Mouse (Mus musculus): ENCODE data around the gene Lin7a.

DNA sequence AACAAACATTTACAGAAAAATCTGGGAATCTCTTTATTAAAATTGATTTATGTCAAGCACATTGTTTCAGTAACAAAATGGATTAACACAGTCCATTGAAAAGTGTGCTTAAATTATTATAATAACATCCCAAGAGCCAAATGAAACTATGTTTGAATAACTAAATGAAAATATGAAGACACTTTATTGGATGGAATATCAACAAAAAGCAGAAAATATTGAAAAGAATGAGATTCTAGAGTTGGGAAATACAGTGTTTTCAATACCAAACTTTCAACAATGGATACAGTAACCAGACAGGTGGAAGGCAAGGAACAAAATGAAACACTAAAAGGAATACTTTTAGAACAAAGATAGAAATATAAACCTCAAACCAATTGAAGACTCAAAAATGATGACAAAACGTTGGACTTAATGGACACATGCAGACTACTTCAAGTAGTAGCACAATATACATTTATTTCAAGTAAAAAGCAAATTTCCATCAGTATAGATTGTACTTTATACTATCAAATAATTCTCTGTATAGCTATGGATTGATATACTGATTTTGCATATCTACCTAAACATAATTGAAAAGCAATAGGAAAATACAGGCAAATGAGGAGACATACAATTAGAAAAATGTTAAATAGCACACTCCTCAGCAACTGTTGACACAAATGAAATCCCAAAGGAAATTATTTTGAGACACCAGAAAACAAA is 28.6 kb upstream of the Lin7a start:
- no peak for TF ChIP-seq EP300 (optimal IDR thresholded peaks at IDR 0.05)
- TF ChIP-seq CTCF (IDR thresholded peaks at IDR 0.05; ENCODE audit: low read depth) = no peak
